Mouse (Mus musculus) A20 (cell line): ENCODE results near the gene B4galt1.

Experiments used
- DNase-seq: peaks from one replicate; pipeline ENCODE4 v3.0.0-alpha.2; 2011; ENCODE audit warnings: low read depth, low spot score

The B4galt1 gene

DNA sequence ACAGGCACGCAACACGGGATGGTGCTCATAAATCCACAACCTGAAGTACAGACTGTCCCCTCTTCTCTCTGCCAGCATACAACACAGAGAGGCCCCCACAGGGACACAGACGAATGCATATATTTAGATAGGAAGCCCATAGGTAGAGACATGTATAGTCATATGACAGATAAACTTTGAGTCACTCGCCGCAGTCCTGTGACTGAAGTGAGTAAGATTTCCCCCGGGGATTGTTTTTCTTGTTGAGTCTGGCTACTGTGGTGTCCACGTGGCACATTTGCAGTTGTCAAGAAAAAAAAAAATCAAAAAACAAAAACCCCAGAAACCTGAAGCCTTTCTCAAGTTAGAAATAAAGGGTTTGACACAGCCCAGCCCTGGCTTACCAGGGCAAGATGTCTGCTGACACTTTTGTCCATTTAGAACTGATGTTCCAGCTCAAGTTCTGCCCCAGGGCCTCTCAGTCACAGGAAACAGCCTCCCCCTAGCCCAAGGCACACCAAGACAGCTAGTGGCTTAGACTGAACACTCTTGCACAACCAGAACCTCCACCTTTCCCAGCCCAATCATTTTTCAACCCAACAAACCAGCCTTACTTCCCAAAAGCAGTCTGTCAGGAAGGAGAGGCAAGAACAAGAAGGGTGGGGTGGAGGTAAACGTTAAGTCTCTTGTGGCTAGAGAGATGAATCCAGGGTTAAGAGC, 71.9 kb downstream of the B4galt1 start:
- DNase-seq, result no peak

- DNase-seq, result peak; percentile 29
These were observed 72.7 kb downstream of the B4galt1 start for GRCm38 (mm10) chr4:40781143-40781542.

DNA sequence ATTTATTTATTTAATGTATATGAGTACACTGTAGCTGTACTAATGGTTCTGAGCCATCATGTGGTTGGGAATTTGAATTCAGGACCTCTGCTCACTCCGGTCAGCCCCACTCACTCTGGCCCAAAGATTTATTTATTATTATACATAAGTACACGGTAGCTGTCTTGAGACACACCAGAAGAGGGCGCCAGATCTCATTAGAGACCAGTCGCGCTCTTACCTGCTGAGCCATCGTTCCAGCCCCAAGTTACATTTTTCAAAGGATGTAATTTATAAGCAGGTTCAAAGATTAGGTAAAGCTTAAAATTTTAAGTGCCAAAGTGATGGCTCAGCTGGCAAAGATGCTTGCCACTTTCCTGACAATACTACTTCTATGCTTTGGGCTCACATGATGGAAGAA, 75.1 kb downstream of the B4galt1 start:
- DNase-seq, result peak; percentile 54

DNA sequence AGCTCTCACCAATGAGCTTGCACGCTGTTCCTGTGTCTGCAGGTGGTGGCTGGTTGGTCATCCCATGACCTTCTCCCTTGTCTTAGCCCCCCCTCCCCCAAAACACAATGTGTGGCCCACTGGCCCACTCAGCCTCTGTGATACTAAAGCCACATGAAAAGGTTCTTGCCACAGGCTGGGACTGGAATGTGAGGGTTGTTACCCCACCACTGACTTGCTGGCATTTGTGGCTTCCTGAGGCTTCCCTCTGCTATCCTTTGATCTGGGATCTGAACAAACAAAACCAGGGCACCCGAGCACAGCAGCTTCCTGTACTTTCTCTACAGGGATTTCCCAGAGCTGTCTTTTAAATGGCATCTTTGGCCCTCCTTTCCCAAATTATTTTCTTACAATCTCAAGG, 76.7 kb downstream of the B4galt1 start:
- DNase-seq, result no peak

- DNase-seq, result peak; percentile 71
These were observed 77.4 kb downstream of the B4galt1 start for GRCm38 (mm10) chr4:40776416-40776815.

- DNase-seq, result peak; percentile 89
These were observed 79.2 kb downstream of the B4galt1 start for GRCm38 (mm10) chr4:40774279-40775259.

- DNase-seq, result peak; percentile 44
These were observed 93.9 kb downstream of the B4galt1 start for GRCm38 (mm10) chr4:40759876-40760275.

DNA sequence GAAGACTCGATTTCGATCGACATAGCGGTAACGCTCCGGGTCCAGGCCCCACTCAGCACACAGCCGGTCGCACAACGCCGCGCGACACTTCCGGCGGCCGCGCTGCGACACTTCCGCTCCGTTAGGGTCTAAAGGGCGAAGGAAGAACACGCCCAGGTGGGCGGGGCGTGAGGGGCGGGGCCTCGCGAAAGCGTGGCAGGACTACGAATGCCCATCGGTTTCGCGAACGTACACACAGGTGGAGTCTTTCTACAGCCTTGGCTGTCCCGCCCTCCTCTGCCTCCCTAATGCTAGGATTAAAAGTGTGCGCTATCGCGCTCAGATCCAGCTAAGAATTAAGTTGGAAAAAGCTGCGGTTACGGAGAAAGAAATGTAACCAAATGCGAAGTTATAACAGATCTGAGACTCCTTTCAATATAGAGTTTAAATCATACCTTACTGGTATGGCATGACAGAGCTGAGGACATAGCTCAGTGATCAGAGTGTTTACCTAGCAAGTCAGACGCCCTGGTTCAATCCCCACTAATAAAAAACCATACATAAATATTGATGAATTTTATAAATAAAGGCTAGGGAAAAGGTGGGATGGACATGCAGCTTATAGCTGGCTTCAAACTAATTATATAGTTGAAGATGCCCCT, 95.9 kb downstream of the B4galt1 start, which contains the start of gene Smu1:
Smu1 (minus strand) TSS at position 144 of the 641 bp plus-strand sequence.
- DNase-seq, result peak; percentile 99

DNA sequence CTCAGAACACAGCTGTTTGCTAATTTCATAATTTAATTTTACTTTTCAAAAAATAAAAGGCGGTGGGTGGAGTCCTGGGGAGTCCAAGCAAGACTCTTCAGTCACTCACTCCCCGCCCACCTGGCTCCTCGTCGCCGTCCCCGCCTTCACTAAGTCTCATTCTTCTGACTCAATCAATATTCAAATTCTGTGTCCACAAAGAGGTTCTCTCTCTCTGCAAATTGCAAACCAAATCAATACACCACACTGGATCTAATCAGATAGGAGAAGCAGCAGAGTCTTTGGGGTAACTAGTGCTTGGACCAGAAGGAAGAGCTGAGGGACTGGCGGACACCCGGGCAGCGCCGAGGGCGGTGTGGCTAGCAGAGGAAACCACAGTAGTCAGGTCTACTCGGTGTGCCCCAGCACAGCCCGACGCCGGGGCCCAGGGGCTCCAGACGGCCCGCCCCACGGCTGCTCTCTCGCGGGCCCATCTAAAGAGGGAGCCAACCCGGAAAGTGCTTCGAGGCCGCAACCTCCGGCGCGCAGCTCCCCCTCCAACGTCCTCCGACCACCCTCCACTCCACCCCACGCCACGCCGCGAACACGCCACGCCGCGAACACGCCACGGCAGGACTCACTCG, 96.5 kb downstream of the B4galt1 start:
- DNase-seq, result peak; percentile 66
